Mouse (Mus musculus): ENCODE measurements at regions not wholly inside any gene's neighbourhood (a gene's known extent, or its start where the extent isn't known, plus 50 kb on each side); places are given as distances from the start of the nearest gene placed in this dataset.

GRCm38 (mm10) chr10:47365016-47365538 is 1787.4 kb downstream of the Hace1 start:
- Histone ChIP-seq H3K9me3 (ENCODE audit: control insufficient read depth, low read length) (no peaks in the 10 kb centered on the region), H3K4me2 (replicated peaks; ENCODE audit: low read depth, low read length) (no peak overlapping the region), H3K4me1 (replicated peaks; ENCODE audit: control insufficient read depth, insufficient read depth, low read length) (no peaks in the 10 kb centered on the region), H3K9ac (ENCODE audit: low read depth, low read length) (no peak overlapping the region), H3K27ac (ENCODE audit: low read depth, low read length) (no peak overlapping the region), H3K4me3 (ENCODE audit: low read depth, low read length) (no peak overlapping the region), H3K27me3 (ENCODE audit: control insufficient read depth, insufficient read depth, low read length) (no peaks in the 10 kb centered on the region), H3K36me3 (ENCODE audit: control insufficient read depth, insufficient read depth, low read length) (no peaks in the 10 kb centered on the region)
- ATAC-seq (ENCODE audit: low FRiP score) (peak; percentile 79), DNase-seq (ENCODE audit: low spot score) (peak; percentile 1)
- 38% methylated on average over 1 of the region's 1 CpGs for WGBS

- no peak overlapping the region for H3K9ac ChIP-seq (ENCODE audit: low read depth, low read length)
- no peaks in the 10 kb centered on the region for H3K9me3 ChIP-seq (ENCODE audit: control insufficient read depth, low read length)
- 45% methylated on average over 2 of the region's 2 CpGs for WGBS
- H3K4me1 ChIP-seq (replicated peaks; ENCODE audit: control insufficient read depth, insufficient read depth, low read length): no peaks in the 10 kb centered on the region
- ATAC-seq (ENCODE audit: low FRiP score) (no peak), DNase-seq (ENCODE audit: low spot score) (no peak)
- H3K27me3 ChIP-seq (ENCODE audit: control insufficient read depth, insufficient read depth, low read length): no peaks in the 10 kb centered on the region
- H3K4me3 ChIP-seq (ENCODE audit: low read depth, low read length): no peak overlapping the region
- H3K27ac ChIP-seq (ENCODE audit: low read depth, low read length): no peak overlapping the region
- H3K4me2 ChIP-seq (replicated peaks; ENCODE audit: low read depth, low read length): no peak overlapping the region
- no peaks in the 10 kb centered on the region for H3K36me3 ChIP-seq (ENCODE audit: control insufficient read depth, insufficient read depth, low read length)
Observed at GRCm38 (mm10) chr10:47366804-47367203, 1789.2 kb downstream of the Hace1 start.

- no peak for ATAC-seq (ENCODE audit: low FRiP score)
Observed at GRCm38 (mm10) chr10:47403492-47403891, 1825.9 kb downstream of the Hace1 start.

GRCm38 (mm10) chr10:47426505-47426904 is 1848.9 kb downstream of the Hace1 start:
- DNase-seq (ENCODE audit: low spot score) (no peak), ATAC-seq (ENCODE audit: low FRiP score) (no peak; the same call in 1 of the 2 replicates)
- no peaks in the 10 kb centered on the region for H3K9me3 ChIP-seq (ENCODE audit: control insufficient read depth, low read length)
- WGBS: 65% methylated on average over 7 of the region's 7 CpGs
- H3K27ac ChIP-seq (ENCODE audit: low read depth, low read length): no peak overlapping the region
- H3K4me1 ChIP-seq (replicated peaks; ENCODE audit: control insufficient read depth, insufficient read depth, low read length): no peaks in the 10 kb centered on the region
- no peaks in the 10 kb centered on the region for H3K27me3 ChIP-seq (ENCODE audit: control insufficient read depth, insufficient read depth, low read length)
- H3K36me3 ChIP-seq (ENCODE audit: control insufficient read depth, insufficient read depth, low read length): no peaks in the 10 kb centered on the region
- no peak overlapping the region for H3K4me2 ChIP-seq (replicated peaks; ENCODE audit: low read depth, low read length)
- H3K4me3 ChIP-seq (ENCODE audit: low read depth, low read length): no peak overlapping the region
- H3K9ac ChIP-seq (ENCODE audit: low read depth, low read length): no peak overlapping the region

More at GRCm38 (mm10) chr10:47403492-47403891, 1825.9 kb downstream of the Hace1 start:
- no peak overlapping the region for H3K9ac ChIP-seq (ENCODE audit: low read depth, low read length)
- no peak for DNase-seq (ENCODE audit: low spot score)
- no peaks in the 10 kb centered on the region for H3K27me3 ChIP-seq (ENCODE audit: control insufficient read depth, insufficient read depth, low read length)
- H3K4me3 ChIP-seq (ENCODE audit: low read depth, low read length): no peak overlapping the region
- no peak overlapping the region for H3K4me2 ChIP-seq (replicated peaks; ENCODE audit: low read depth, low read length)
- no peaks in the 10 kb centered on the region for H3K4me1 ChIP-seq (replicated peaks; ENCODE audit: control insufficient read depth, insufficient read depth, low read length)
- no peaks in the 10 kb centered on the region for H3K9me3 ChIP-seq (ENCODE audit: control insufficient read depth, low read length)
- no peak overlapping the region for H3K27ac ChIP-seq (ENCODE audit: low read depth, low read length)
- 73% methylated on average over 1 of the region's 1 CpGs for WGBS
- no peaks in the 10 kb centered on the region for H3K36me3 ChIP-seq (ENCODE audit: control insufficient read depth, insufficient read depth, low read length)
